Mouse (Mus musculus): ENCODE data around the gene Yeats2. TPM values are rescaled to one million over a fixed set of nuclear protein-coding genes. Genes with fewer than 3 reads are reported as not detected.

Gene Yeats2
- total and polyA plus RNA-seq, 2 experiments from 2014 or later: 5.8 to 51.9 TPM

GRCm38 (mm10) chr16:20130397-20130796 lies 10.5 kb upstream of the Yeats2 start:
- Histone ChIP-seq H3K4me1 (ENCODE audit: control insufficient read depth, insufficient read depth) (no peaks in the 10 kb centered on the region), H3K9me3 (replicated peaks; ENCODE audit: control insufficient read depth, low read length) (no peaks in the 10 kb centered on the region), H3K36me3 (replicated peaks; ENCODE audit: control insufficient read depth, insufficient read depth, low read length) (peaks cover 14% of the 10 kb centered on the region), H3K4me3 (ENCODE audit: low read depth, low read length) (no peak overlapping the region), H3K9ac (replicated peaks; ENCODE audit: low read depth, low read length) (no peak overlapping the region), H3K4me2 (ENCODE audit: low read depth, low read length) (no peak overlapping the region), H3K27ac (ENCODE audit: low read depth) (0 out of 2 replicates have a peak overlapping the region, but pooled peaks have one; percentile 20), H3K27me3 (ENCODE audit: control insufficient read depth, insufficient read depth, low read length) (no peaks in the 10 kb centered on the region)
- 27% methylated on average over 2 of the region's 2 CpGs for WGBS
- TF ChIP-seq EP300 (IDR thresholded peaks at IDR 0.05; ENCODE audit: low read depth): no peak
- no peak for TF ChIP-seq CTCF (IDR thresholded peaks at IDR 0.05; ENCODE audit: low read depth)
- DNase-seq (ENCODE audit: low spot score): no peak
- no peak for ATAC-seq (ENCODE audit: insufficient read depth, low read depth)

- Histone ChIP-seq H3K4me3 (ENCODE audit: low read depth, low read length) (no peak overlapping the region), H3K36me3 (replicated peaks; ENCODE audit: control insufficient read depth, insufficient read depth, low read length) (no peaks in the 10 kb centered on the region), H3K27ac (ENCODE audit: low read depth) (no peak overlapping the region), H3K9ac (replicated peaks; ENCODE audit: low read depth, low read length) (no peak overlapping the region), H3K4me2 (ENCODE audit: low read depth, low read length) (no peak overlapping the region), H3K9me3 (replicated peaks; ENCODE audit: control insufficient read depth, low read length) (no peaks in the 10 kb centered on the region), H3K27me3 (ENCODE audit: control insufficient read depth, insufficient read depth, low read length) (no peaks in the 10 kb centered on the region), H3K4me1 (ENCODE audit: control insufficient read depth, insufficient read depth) (peaks cover 5% of the 10 kb centered on the region; the same call in 1 of the 2 replicates)
- DNase-seq (ENCODE audit: low spot score): no peak
- ATAC-seq (ENCODE audit: insufficient read depth, low read depth): no peak
- 79% methylated on average over 3 of the region's 3 CpGs for WGBS
- TF ChIP-seq CTCF (IDR thresholded peaks at IDR 0.05; ENCODE audit: low read depth) (no peak), EP300 (IDR thresholded peaks at IDR 0.05; ENCODE audit: low read depth) (no peak)
Measured at GRCm38 (mm10) chr16:20144568-20144967, 3.7 kb downstream of the Yeats2 start.

- Histone ChIP-seq H3K4me1 (ENCODE audit: control insufficient read depth, insufficient read depth) (peaks cover 4% of the 10 kb centered on the region; the same call in 1 of the 2 replicates), H3K4me3 (ENCODE audit: low read depth, low read length) (no peak overlapping the region), H3K27ac (ENCODE audit: low read depth) (peak overlapping the region; percentile 38; the same call in 1 of the 2 replicates), H3K9me3 (replicated peaks; ENCODE audit: control insufficient read depth, low read length) (no peaks in the 10 kb centered on the region), H3K4me2 (ENCODE audit: low read depth, low read length) (no peak overlapping the region), H3K36me3 (replicated peaks; ENCODE audit: control insufficient read depth, insufficient read depth, low read length) (peaks cover 42% of the 10 kb centered on the region), H3K27me3 (ENCODE audit: control insufficient read depth, insufficient read depth, low read length) (no peaks in the 10 kb centered on the region), H3K9ac (replicated peaks; ENCODE audit: low read depth, low read length) (no peak overlapping the region)
- TF ChIP-seq CTCF (IDR thresholded peaks at IDR 0.05; ENCODE audit: low read depth): no peak
- TF ChIP-seq EP300 (IDR thresholded peaks at IDR 0.05; ENCODE audit: low read depth): no peak
- WGBS: 54% methylated on average over 5 of the region's 5 CpGs
- DNase-seq (ENCODE audit: low spot score): no peak
- no peak for ATAC-seq (ENCODE audit: insufficient read depth, low read depth)
Measured at GRCm38 (mm10) chr16:20151991-20152390, 11.1 kb downstream of the Yeats2 start.

GRCm38 (mm10) chr16:20153742-20154141 lies 12.9 kb downstream of the Yeats2 start:
- WGBS: 65% methylated on average over 3 of the region's 3 CpGs
- no peak overlapping the region for H3K4me2 ChIP-seq (ENCODE audit: low read depth, low read length)
- 0 out of 2 replicates have a peak, but pooled peaks cover 4% of the 10 kb centered on the region for H3K4me1 ChIP-seq (ENCODE audit: control insufficient read depth, insufficient read depth)
- H3K9me3 ChIP-seq (replicated peaks; ENCODE audit: control insufficient read depth, low read length): no peaks in the 10 kb centered on the region
- no peak overlapping the region for H3K27ac ChIP-seq (ENCODE audit: low read depth)
- no peak for DNase-seq (ENCODE audit: low spot score)
- H3K9ac ChIP-seq (replicated peaks; ENCODE audit: low read depth, low read length): no peak overlapping the region
- H3K27me3 ChIP-seq (ENCODE audit: control insufficient read depth, insufficient read depth, low read length): no peaks in the 10 kb centered on the region
- no peak for ATAC-seq (ENCODE audit: insufficient read depth, low read depth)
- H3K36me3 ChIP-seq (replicated peaks; ENCODE audit: control insufficient read depth, insufficient read depth, low read length): peaks cover 54% of the 10 kb centered on the region
- H3K4me3 ChIP-seq (ENCODE audit: low read depth, low read length): no peak overlapping the region
- no peak for TF ChIP-seq EP300 (IDR thresholded peaks at IDR 0.05; ENCODE audit: low read depth)
- no peak for TF ChIP-seq CTCF (IDR thresholded peaks at IDR 0.05; ENCODE audit: low read depth)

- Histone ChIP-seq H3K36me3 (replicated peaks; ENCODE audit: control insufficient read depth, insufficient read depth, low read length) (peaks cover 83% of the 10 kb centered on the region), H3K4me1 (ENCODE audit: control insufficient read depth, insufficient read depth) (no peaks in the 10 kb centered on the region), H3K9ac (replicated peaks; ENCODE audit: low read depth, low read length) (no peak overlapping the region), H3K4me3 (ENCODE audit: low read depth, low read length) (no peak overlapping the region), H3K27me3 (ENCODE audit: control insufficient read depth, insufficient read depth, low read length) (no peaks in the 10 kb centered on the region), H3K9me3 (replicated peaks; ENCODE audit: control insufficient read depth, low read length) (no peaks in the 10 kb centered on the region), H3K27ac (ENCODE audit: low read depth) (no peak overlapping the region), H3K4me2 (ENCODE audit: low read depth, low read length) (no peak overlapping the region)
- DNase-seq (ENCODE audit: low spot score) (no peak), ATAC-seq (ENCODE audit: insufficient read depth, low read depth) (no peak)
- TF ChIP-seq CTCF (IDR thresholded peaks at IDR 0.05; ENCODE audit: low read depth): no peak
- TF ChIP-seq EP300 (IDR thresholded peaks at IDR 0.05; ENCODE audit: low read depth): no peak
- WGBS: 85% methylated on average over 2 of the region's 2 CpGs
Measured at GRCm38 (mm10) chr16:20160130-20160529, 19.3 kb downstream of the Yeats2 start.

- 83% methylated on average over 3 of the region's 3 CpGs for WGBS
- 0 out of 2 replicates have a peak, but pooled peaks cover 8% of the 10 kb centered on the region for H3K9me3 ChIP-seq (replicated peaks; ENCODE audit: control insufficient read depth, low read length)
- H3K4me1 ChIP-seq (ENCODE audit: control insufficient read depth, insufficient read depth): no peaks in the 10 kb centered on the region
- H3K27me3 ChIP-seq (ENCODE audit: control insufficient read depth, insufficient read depth, low read length): no peaks in the 10 kb centered on the region
- H3K4me2 ChIP-seq (ENCODE audit: low read depth, low read length): no peak overlapping the region
- no peak overlapping the region for H3K9ac ChIP-seq (replicated peaks; ENCODE audit: low read depth, low read length)
- DNase-seq (ENCODE audit: low spot score) (no peak), ATAC-seq (ENCODE audit: insufficient read depth, low read depth) (no peak)
- TF ChIP-seq EP300 (IDR thresholded peaks at IDR 0.05; ENCODE audit: low read depth) (no peak), CTCF (IDR thresholded peaks at IDR 0.05; ENCODE audit: low read depth) (no peak)
- no peak overlapping the region for H3K4me3 ChIP-seq (ENCODE audit: low read depth, low read length)
- no peak overlapping the region for H3K27ac ChIP-seq (ENCODE audit: low read depth)
- peaks cover 75% of the 10 kb centered on the region for H3K36me3 ChIP-seq (replicated peaks; ENCODE audit: control insufficient read depth, insufficient read depth, low read length)
Measured at GRCm38 (mm10) chr16:20169071-20169470, 28.2 kb downstream of the Yeats2 start.

Data from heart, postnatal 0 days (tissue).